Mouse (Mus musculus): ENCODE data around the gene Prox2. TPM values are rescaled to one million over a fixed set of nuclear protein-coding genes. Genes with fewer than 3 reads are reported as not detected.

Gene Prox2
- polyA plus RNA-seq, 1 experiment from 2014 or later, result 2.9 TPM

DNA sequence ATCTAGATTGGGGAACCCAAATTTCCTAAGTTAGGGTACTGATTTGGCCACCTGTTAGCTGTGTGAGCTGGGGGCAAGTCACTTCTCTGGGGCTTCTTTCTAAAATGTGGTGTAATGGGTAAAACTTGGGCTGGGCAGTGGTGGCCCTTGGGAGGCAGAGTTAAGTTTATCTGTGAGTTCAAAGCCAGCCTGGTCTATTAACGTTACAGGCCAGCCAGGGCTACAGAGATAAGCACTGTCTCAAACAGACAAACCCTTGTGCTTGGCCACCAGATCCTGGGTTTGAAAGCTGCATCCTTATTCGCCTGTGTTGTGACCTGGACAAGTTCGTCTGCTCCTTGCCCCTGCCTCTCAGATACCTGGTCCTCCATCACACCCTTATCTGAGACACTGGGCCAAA lies 19.4 kb downstream of the Prox2 start:
- Histone ChIP-seq H3K4me3 (ENCODE audit: control insufficient read depth in 1 of 2, insufficient read depth in 1 of 2, low read depth in 1 of 2, low read length in 2 of 2) (no peak overlapping the region), H3K27ac (replicated peaks in 1 of 2; ENCODE audit: control insufficient read depth in 1 of 2, insufficient read depth in 1 of 2, low read depth in 2 of 2, low read length in 2 of 2) (no peak overlapping the region), H3K9ac (ENCODE audit: low read length) (no peak overlapping the region), H3K36me3 (ENCODE audit: control insufficient read depth, insufficient read depth, low read length) (peaks cover 37% of the 10 kb centered on the region), H3K4me2 (ENCODE audit: low read length) (no peak overlapping the region), H3K4me1 (ENCODE audit: control insufficient read depth in 2 of 2, insufficient read depth in 2 of 2, low read length in 2 of 2) (no peaks in the 10 kb centered on the region), H3K9me3 (ENCODE audit: control insufficient read depth, low read length) (0 out of 2 replicates have a peak, but pooled peaks cover 2% of the 10 kb centered on the region), H3K27me3 (ENCODE audit: control insufficient read depth, insufficient read depth, low read length) (no peaks in the 10 kb centered on the region)
- WGBS, result 64% methylated on average over 3 of the region's 3 CpGs
- no peak for ATAC-seq (ENCODE audit: insufficient number of reproducible peaks, insufficient read depth, low FRiP score, low read depth)

DNA sequence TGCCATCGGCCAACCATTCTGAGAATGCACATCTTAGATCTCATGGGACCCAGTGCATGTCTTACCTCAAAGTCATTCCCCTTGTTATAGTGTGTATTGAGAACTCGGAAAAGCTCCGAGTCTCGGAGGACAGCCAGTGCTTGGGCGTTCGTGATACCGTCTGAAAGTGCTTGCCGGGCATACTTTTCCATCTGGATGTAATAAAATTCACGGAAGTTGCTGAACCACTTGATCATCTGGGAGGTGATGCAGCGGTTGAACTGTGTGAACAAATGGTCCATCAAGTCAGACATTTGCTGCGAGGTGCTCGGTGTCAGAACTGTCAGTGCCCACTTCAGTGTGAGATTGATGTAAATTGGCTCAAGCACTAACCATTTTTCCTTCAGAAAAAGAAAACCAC lies 22.7 kb downstream of the Prox2 start:
- 94% methylated on average over 12 of the region's 12 CpGs for WGBS
- no peak overlapping the region for H3K27ac ChIP-seq (replicated peaks in 1 of 2; ENCODE audit: control insufficient read depth in 1 of 2, insufficient read depth in 1 of 2, low read depth in 2 of 2, low read length in 2 of 2)
- H3K27me3 ChIP-seq (ENCODE audit: control insufficient read depth, insufficient read depth, low read length), result no peaks in the 10 kb centered on the region
- H3K4me2 ChIP-seq (ENCODE audit: low read length), result no peak overlapping the region
- H3K9ac ChIP-seq (ENCODE audit: low read length), result no peak overlapping the region
- peaks cover 40% of the 10 kb centered on the region for H3K36me3 ChIP-seq (ENCODE audit: control insufficient read depth, insufficient read depth, low read length)
- no peak for ATAC-seq (ENCODE audit: insufficient number of reproducible peaks, insufficient read depth, low FRiP score, low read depth)
- H3K4me3 ChIP-seq (ENCODE audit: control insufficient read depth in 1 of 2, insufficient read depth in 1 of 2, low read depth in 1 of 2, low read length in 2 of 2), result no peak overlapping the region
- H3K4me1 ChIP-seq (ENCODE audit: control insufficient read depth in 2 of 2, insufficient read depth in 2 of 2, low read length in 2 of 2), result 0 out of 4 replicates have a peak, but pooled peaks cover 0 to 3% of the 10 kb centered on the region in 2 experiments
- 0 out of 2 replicates have a peak, but pooled peaks cover 2% of the 10 kb centered on the region for H3K9me3 ChIP-seq (ENCODE audit: control insufficient read depth, low read length)

DNA sequence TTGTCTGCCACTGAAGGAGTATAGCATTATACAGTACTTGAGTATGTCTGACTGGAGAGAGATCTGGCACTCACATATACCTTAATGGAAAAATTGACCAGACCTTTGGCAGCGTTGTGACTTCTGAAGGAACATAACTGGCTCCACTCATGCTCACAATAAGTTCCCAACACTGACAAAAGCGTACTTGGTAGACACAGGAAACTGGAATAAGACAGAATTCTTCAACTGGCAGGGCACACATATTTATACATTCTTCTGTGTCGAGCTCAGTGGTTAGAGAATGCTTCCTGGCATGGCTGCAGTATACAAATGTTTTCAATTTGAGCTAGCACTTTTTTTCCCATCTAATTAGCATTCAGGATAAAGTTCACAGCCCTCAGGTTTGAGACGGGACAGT lies 25.6 kb downstream of the Prox2 start:
- ATAC-seq (ENCODE audit: insufficient number of reproducible peaks, insufficient read depth, low FRiP score, low read depth), result no peak
- peaks cover 35% of the 10 kb centered on the region for H3K36me3 ChIP-seq (ENCODE audit: control insufficient read depth, insufficient read depth, low read length)
- H3K4me3 ChIP-seq (ENCODE audit: control insufficient read depth in 1 of 2, insufficient read depth in 1 of 2, low read depth in 1 of 2, low read length in 2 of 2), result no peak overlapping the region
- H3K9ac ChIP-seq (ENCODE audit: low read length), result no peak overlapping the region
- H3K9me3 ChIP-seq (ENCODE audit: control insufficient read depth, low read length), result 0 out of 2 replicates have a peak, but pooled peaks cover 2% of the 10 kb centered on the region
- 0 out of 4 replicates have a peak, but pooled peaks cover 0 to 3% of the 10 kb centered on the region in 2 experiments for H3K4me1 ChIP-seq (ENCODE audit: control insufficient read depth in 2 of 2, insufficient read depth in 2 of 2, low read length in 2 of 2)
- WGBS, result 77% methylated on average over 4 of the region's 4 CpGs
- H3K27me3 ChIP-seq (ENCODE audit: control insufficient read depth, insufficient read depth, low read length), result no peaks in the 10 kb centered on the region
- no peak overlapping the region for H3K27ac ChIP-seq (replicated peaks in 1 of 2; ENCODE audit: control insufficient read depth in 1 of 2, insufficient read depth in 1 of 2, low read depth in 2 of 2, low read length in 2 of 2)
- no peak overlapping the region for H3K4me2 ChIP-seq (ENCODE audit: low read length)

DNA sequence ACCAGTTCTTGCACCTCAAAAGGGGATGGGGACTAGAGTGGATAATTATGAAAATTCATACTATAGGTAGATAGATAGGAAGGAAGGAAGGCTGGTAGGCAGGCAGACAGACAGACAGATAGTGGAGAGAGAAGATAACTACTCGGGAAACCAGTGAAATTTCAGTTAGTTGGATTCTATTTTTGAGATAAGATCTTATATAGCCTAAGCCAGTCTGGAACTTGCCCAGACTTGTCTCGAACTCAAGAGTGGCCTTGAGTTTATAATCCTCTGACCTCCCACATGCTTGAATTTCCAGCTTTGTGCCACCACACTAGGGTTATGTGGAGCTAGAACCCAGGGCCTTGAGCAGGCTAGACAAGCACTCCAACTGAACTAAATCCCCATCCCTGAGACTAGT lies 26.3 kb downstream of the Prox2 start:
- Histone ChIP-seq H3K9ac (ENCODE audit: low read length) (no peak overlapping the region), H3K4me2 (ENCODE audit: low read length) (no peak overlapping the region), H3K4me3 (ENCODE audit: control insufficient read depth in 1 of 2, insufficient read depth in 1 of 2, low read depth in 1 of 2, low read length in 2 of 2) (no peak overlapping the region), H3K36me3 (ENCODE audit: control insufficient read depth, insufficient read depth, low read length) (peaks cover 29% of the 10 kb centered on the region), H3K27ac (replicated peaks in 1 of 2; ENCODE audit: control insufficient read depth in 1 of 2, insufficient read depth in 1 of 2, low read depth in 2 of 2, low read length in 2 of 2) (peak overlapping the region in 1 of 2 experiments; percentile 31; a peak in 1 of 4 replicates), H3K9me3 (ENCODE audit: control insufficient read depth, low read length) (0 out of 2 replicates have a peak, but pooled peaks cover 2% of the 10 kb centered on the region), H3K27me3 (ENCODE audit: control insufficient read depth, insufficient read depth, low read length) (no peaks in the 10 kb centered on the region), H3K4me1 (ENCODE audit: control insufficient read depth in 2 of 2, insufficient read depth in 2 of 2, low read length in 2 of 2) (0 out of 4 replicates have a peak, but pooled peaks cover 0 to 3% of the 10 kb centered on the region in 2 experiments)
- no peak for ATAC-seq (ENCODE audit: insufficient number of reproducible peaks, insufficient read depth, low FRiP score, low read depth)
- WGBS, result 61% methylated on average over 2 of the region's 2 CpGs

DNA sequence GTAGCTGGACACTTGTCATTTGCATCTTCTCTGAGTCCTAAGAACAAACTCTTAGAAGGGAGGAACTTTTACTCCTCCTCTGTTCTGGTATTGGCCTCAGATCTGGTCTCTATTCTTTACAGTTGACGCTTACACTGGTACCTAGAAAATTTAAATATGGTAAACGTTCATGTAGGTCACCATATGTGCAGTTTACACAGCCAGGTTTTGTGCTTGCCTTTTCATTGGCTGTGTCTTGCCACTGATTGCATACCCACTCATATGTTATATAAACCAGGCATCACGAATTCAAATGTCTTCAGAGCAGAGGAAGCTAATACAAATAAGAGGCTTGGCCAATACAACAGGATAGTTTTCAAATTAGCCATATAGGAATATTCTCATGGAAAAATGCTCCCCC lies 33.5 kb downstream of the Prox2 start:
- Histone ChIP-seq H3K4me3 (ENCODE audit: control insufficient read depth in 1 of 2, insufficient read depth in 1 of 2, low read depth in 1 of 2, low read length in 2 of 2) (no peak overlapping the region), H3K9me3 (ENCODE audit: control insufficient read depth, low read length) (no peaks in the 10 kb centered on the region), H3K9ac (ENCODE audit: low read length) (no peak overlapping the region), H3K27ac (replicated peaks in 1 of 2; ENCODE audit: control insufficient read depth in 1 of 2, insufficient read depth in 1 of 2, low read depth in 2 of 2, low read length in 2 of 2) (no peak overlapping the region), H3K36me3 (ENCODE audit: control insufficient read depth, insufficient read depth, low read length) (peaks cover 31% of the 10 kb centered on the region), H3K4me2 (ENCODE audit: low read length) (no peak overlapping the region), H3K4me1 (ENCODE audit: control insufficient read depth in 2 of 2, insufficient read depth in 2 of 2, low read length in 2 of 2) (no peaks in the 10 kb centered on the region), H3K27me3 (ENCODE audit: control insufficient read depth, insufficient read depth, low read length) (no peaks in the 10 kb centered on the region)
- no peak for ATAC-seq (ENCODE audit: insufficient number of reproducible peaks, insufficient read depth, low FRiP score, low read depth)
- WGBS, result 93% methylated on average over 3 of the region's 3 CpGs

DNA sequence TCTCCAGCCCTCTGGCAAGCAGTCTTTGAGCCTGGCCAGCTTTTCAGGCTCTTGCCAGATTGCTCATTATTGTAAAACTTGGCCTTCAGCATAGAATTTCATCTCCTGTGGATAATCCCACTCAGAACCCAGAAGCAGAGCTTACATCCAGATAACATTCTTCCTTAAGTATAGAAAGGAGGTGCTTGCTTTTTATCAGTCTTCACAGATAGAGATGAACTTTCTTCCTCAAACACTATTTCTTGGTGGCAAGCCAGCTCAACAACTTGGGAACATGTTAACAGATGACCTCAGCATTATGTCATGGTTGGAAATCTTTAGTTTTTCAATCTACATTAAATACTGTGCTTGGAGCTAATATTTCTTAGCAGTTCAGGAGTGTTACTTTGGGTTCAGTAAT lies 39.5 kb downstream of the Prox2 start:
- ATAC-seq (ENCODE audit: insufficient number of reproducible peaks, insufficient read depth, low FRiP score, low read depth), result no peak
- no peaks in the 10 kb centered on the region for H3K4me1 ChIP-seq (ENCODE audit: control insufficient read depth in 2 of 2, insufficient read depth in 2 of 2, low read length in 2 of 2)
- no peaks in the 10 kb centered on the region for H3K27me3 ChIP-seq (ENCODE audit: control insufficient read depth, insufficient read depth, low read length)
- no peak overlapping the region for H3K27ac ChIP-seq (replicated peaks in 1 of 2; ENCODE audit: control insufficient read depth in 1 of 2, insufficient read depth in 1 of 2, low read depth in 2 of 2, low read length in 2 of 2)
- H3K36me3 ChIP-seq (ENCODE audit: control insufficient read depth, insufficient read depth, low read length), result peaks cover 76% of the 10 kb centered on the region
- H3K4me2 ChIP-seq (ENCODE audit: low read length), result no peak overlapping the region
- no peak overlapping the region for H3K9ac ChIP-seq (ENCODE audit: low read length)
- H3K9me3 ChIP-seq (ENCODE audit: control insufficient read depth, low read length), result no peaks in the 10 kb centered on the region
- H3K4me3 ChIP-seq (ENCODE audit: control insufficient read depth in 1 of 2, insufficient read depth in 1 of 2, low read depth in 1 of 2, low read length in 2 of 2), result no peak overlapping the region

DNA sequence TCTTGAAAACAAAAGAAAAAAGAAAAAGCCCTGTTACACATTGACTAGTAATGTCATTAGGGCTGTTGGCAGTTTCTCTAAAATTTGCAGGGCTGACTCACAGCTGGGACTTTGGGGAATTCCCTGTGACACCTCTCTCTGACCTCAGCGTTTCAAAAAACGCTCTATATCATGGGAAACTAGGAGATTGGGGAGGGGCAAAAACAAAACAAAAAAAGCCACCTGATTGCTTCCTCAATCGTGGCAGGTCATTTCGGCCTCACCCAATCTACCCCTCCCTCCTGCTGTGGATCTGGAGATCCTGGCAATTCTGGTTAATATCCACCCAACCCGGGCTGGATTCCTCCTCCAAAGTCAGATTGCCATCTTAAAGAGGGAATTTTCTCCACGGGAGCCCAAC lies 59.3 kb downstream of the Prox2 start:
- Histone ChIP-seq H3K9ac (ENCODE audit: low read length) (no peak overlapping the region), H3K36me3 (ENCODE audit: control insufficient read depth, insufficient read depth, low read length) (peaks cover 58% of the 10 kb centered on the region), H3K27me3 (ENCODE audit: control insufficient read depth, insufficient read depth, low read length) (no peaks in the 10 kb centered on the region), H3K27ac (replicated peaks in 1 of 2; ENCODE audit: control insufficient read depth in 1 of 2, insufficient read depth in 1 of 2, low read depth in 2 of 2, low read length in 2 of 2) (no peak overlapping the region), H3K9me3 (ENCODE audit: control insufficient read depth, low read length) (no peaks in the 10 kb centered on the region), H3K4me3 (ENCODE audit: control insufficient read depth in 1 of 2, insufficient read depth in 1 of 2, low read depth in 1 of 2, low read length in 2 of 2) (no peak overlapping the region), H3K4me2 (ENCODE audit: low read length) (no peak overlapping the region), H3K4me1 (ENCODE audit: control insufficient read depth in 2 of 2, insufficient read depth in 2 of 2, low read length in 2 of 2) (peaks cover 0 to 3% of the 10 kb centered on the region in 2 experiments; a peak in 1 of 4 replicates)
- WGBS, result 73% methylated on average over 6 of the region's 6 CpGs
- ATAC-seq (ENCODE audit: insufficient number of reproducible peaks, insufficient read depth, low FRiP score, low read depth), result no peak

Data from heart, embryonic 14.5 days (tissue).